Mouse (Mus musculus): Measurements from ENCODE around the gene Unc13a.

DNA sequence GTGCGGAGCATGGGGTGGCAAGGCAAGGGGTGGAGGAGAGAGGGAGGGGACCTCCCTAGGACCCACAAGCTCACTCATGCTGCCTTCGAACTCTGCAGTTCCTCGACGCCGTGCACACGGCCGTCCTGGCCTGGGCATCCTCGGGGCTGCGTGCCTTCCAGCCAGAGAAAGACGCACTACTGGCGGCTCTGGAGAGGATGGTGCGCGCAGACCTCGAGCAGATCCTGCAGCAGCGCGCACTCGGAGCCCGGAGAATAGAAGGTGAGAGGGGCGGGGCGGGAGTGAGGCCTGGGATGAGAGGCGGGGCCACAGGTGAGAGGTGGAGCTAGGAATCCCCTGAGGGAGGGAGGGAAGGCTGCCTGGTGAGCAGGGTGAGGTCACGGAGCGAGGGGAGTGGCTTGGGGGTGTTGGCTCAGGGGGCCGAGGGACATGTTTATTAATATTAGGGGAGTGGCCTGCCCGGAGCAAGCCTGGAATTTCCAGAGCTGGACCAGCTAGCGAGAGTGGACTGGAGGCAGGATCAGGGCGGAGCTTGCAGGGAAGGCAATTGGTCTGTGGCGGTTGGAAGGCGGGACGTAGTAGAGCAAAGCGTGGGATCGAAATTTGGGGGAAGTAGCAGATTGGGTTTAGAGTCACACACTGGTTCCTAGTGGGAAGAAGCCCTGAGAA, 68.8 kb downstream of the Unc13a start:
- TF ChIP-seq E2F4 (IDR thresholded peaks at IDR 0.05; ENCODE audit: insufficient read depth) (no peak), POLR2A (IDR thresholded peaks at IDR 0.05; ENCODE audit: insufficient read length, low read depth) (no peak), TCF12 (IDR thresholded peaks at IDR 0.05; ENCODE audit: insufficient read depth, poor library complexity, severe bottlenecking) (no peak), CEBPB (IDR thresholded peaks at IDR 0.05; ENCODE audit: insufficient read depth, poor library complexity, severe bottlenecking) (no peak), MYOG (IDR thresholded peaks at IDR 0.05; ENCODE audit: control insufficient read depth in 1 of 3, insufficient read depth in 1 of 3, insufficient read length in 2 of 3, low read depth in 2 of 3) (no peak), MAX (IDR thresholded peaks at IDR 0.05; ENCODE audit: low read depth) (no peak)
